Mouse (Mus musculus): ENCODE measurements around the gene Osgin1.

Osgin1 gene

DNA sequence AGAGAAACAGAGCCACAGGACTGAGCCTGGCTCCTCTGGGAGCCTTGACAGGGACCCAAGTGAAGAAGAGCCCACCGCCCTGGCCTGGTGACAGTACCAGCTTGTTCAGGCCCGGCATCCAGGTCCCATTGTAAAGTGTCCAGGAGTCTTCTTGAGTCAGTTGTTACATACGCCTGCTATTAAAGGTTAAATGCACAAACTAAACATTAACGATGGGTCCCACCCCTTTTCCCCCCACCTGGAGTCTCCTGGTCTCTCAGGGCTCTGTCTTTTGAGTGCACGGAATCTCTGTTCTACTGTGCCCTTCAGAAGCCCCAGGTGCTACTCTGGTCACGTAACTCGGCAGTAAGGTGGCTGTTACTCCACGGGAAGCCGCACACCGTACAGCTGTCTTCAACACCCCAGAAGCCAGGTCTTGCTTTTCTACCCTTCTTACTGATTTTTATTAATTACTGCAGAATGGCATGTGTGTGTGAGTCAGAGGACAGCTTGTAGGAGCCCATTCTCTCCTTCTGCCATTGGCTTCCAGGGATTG lies 9.7 kb upstream of the Osgin1 start:
- DNase-seq: no peak

DNA sequence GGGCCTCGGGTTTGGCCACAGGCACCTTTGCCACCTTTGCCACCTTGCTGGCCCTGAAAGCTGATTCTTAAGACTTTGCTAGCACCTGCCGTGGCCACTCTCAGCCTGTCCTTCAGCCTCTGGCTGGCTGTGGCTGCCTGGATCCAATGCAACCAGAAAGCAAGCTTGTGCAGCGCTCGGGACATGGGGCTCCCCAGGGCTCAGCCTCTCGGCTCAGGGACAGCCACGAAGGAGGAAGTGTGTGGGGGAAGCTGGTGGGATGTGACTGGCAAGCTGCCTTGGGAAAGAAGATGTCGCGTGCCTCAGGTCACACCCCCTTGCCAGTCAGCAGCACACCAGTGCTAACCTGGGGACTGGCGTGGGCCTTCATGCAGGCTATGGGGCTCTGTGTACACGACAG lies 9.2 kb upstream of the Osgin1 start:
- no peak for DNase-seq

- DNase-seq: no peak
These were observed 8.4 kb upstream of the Osgin1 start for GRCm38 (mm10) chr8:119425533-119425932.

- no peak for DNase-seq
These were observed 7.7 kb upstream of the Osgin1 start for GRCm38 (mm10) chr8:119426069-119426735.

DNA sequence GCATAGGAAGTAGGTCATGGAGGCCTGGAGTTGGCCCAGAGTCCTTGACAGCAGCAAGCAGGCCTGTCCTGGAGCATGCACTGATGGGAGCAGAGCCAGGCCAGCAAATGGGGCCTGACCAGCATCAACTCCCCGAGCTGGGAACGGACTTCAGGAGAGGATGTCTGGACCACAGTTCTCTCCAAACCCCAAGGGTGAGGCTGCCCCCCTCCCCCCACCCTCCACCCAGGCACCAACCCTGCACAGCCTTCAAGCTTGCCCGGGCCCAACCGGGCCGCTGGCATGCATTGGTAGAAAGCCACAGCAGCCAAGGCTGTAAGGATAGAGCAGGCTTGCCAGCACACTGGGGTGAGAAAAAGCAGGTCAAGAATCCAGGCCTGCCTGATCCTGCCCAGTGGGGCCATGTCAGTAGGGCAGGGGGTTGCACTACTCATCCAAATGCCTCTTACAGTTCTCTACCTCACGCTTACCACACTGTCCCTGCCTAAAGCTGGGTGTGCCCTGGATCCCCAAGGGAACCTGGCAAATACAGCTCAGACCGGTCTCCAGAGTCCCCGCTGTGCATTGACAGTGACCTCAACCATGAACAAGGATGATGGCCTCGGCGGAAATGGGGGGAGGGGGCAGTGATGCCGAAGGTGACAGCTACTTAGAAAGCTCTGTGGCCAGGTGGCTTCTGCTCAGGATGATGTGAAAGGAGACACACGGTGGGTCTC lies 6.1 kb upstream of the Osgin1 start:
- no peak for DNase-seq

DNA sequence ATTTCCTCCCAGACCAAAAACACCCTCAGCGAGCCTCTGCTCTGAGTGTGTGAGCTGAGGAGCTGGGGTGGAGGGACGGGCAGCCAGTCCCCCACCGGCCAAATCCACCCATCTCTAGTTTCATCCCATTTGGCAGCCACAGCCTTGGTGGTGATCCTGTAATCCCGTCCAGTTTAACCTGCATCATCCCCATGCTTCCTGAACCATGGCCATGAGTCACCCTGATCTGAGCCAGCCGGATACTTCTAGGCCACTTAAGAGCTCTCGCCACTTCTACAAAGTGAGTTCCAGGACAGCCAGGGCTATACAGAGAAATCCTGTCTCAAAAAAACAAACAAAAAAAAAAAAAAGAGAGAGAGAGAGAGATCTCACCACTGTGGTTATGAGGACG lies 5.6 kb upstream of the Osgin1 start:
- DNase-seq: no peak

- DNase-seq: no peak
These were observed 5.1 kb upstream of the Osgin1 start for GRCm38 (mm10) chr8:119428766-119429327.

DNA sequence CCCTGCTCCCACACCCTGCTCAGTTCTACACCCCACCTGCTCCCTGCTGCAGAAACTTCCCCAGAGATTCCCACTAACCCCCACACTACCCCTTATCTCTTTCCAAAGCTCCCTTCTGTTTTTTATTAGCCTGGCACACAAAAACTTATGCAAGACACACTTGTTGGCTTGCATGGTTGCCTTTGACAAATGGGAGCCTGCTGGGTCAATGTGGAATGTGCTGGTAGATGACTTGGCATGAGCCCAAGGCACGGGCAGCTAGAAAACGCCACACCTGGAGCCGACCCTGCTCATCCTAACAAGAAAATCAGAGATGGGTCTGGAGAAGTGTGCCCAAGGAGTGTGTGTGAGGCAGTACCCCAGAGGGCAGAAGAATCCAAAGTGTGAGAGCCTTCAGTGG lies 4.4 kb upstream of the Osgin1 start:
- no peak for DNase-seq

GRCm38 (mm10) chr8:119430250-119430649 lies 3.7 kb upstream of the Osgin1 start:
- no peak for DNase-seq

DNA sequence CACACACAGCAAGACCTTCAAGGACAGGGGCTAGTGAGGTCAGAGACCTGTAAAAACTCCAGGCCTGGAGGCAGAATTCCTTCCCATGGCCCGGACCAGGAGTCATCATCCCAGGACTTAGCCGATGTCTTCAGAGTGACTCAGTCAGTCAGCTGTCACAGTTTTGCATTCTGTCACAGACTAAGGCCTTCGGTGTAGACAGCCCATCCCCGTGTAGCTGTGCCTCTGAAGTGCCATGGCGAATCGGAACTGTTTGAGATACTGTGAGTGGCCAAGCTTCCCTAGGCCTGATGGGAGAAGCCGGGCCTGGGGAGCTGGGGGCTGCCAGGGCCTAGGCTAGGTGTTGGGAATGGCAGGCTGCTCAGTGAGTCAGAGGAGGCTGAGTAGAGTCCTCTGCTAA lies 3.2 kb upstream of the Osgin1 start:
- DNase-seq: no peak

DNA sequence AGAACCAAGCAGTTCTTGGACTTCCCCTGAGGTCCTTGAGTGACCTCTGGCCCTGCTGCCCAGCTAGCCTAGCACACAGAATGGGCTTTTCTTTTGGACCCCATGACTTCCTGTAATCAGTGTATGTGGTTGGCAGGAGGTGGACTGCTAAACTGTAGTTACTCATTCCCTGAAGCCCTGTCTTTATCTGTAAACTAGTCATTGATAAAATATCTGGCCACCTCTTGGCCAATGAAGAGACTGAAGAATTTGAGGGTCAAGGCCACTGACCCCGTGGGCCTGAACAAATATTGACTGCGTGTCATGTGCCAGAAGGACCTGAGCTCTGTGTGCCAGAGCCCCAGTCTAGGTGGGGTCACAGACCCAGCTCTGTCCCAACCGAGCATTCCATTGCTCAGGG lies 1.6 kb upstream of the Osgin1 start:
- no peak for DNase-seq

- no peak for DNase-seq
These were observed 645 bp downstream of the Osgin1 start for GRCm38 (mm10) chr8:119434569-119434968.

GRCm38 (mm10) chr8:119435527-119435926 lies 1.6 kb downstream of the Osgin1 start:
- DNase-seq: no peak

- no peak for DNase-seq
These were observed 2.4 kb downstream of the Osgin1 start for GRCm38 (mm10) chr8:119436331-119436730.

GRCm38 (mm10) chr8:119436933-119437332 lies 3.0 kb downstream of the Osgin1 start:
- DNase-seq: no peak

- no peak for DNase-seq
These were observed 3.6 kb downstream of the Osgin1 start for GRCm38 (mm10) chr8:119437506-119437905.

- DNase-seq: no peak
These were observed 5.0 kb downstream of the Osgin1 start for GRCm38 (mm10) chr8:119438876-119439275.

DNA sequence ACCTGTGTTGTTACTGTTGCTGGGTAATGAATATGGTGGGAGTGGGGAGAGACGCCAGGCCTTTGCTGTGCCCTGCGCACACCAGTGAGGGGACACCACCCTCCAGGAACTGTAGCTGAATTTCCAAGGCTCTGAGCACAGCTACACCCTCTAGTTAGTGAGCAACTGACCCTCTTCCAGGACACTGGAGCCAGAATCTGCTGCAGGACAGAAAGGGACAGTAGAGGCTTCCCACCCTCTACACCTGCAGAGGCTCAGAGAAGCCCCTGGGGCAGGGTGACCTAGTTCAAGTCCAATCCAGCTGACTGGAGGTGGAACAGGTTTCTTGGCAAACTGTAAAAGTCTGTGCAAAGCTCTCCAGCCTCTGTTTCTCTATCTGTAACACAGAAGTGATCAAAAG lies 5.5 kb downstream of the Osgin1 start:
- no peak for DNase-seq

GRCm38 (mm10) chr8:119439893-119440249 lies 5.9 kb downstream of the Osgin1 start:
- no peak for DNase-seq

DNA sequence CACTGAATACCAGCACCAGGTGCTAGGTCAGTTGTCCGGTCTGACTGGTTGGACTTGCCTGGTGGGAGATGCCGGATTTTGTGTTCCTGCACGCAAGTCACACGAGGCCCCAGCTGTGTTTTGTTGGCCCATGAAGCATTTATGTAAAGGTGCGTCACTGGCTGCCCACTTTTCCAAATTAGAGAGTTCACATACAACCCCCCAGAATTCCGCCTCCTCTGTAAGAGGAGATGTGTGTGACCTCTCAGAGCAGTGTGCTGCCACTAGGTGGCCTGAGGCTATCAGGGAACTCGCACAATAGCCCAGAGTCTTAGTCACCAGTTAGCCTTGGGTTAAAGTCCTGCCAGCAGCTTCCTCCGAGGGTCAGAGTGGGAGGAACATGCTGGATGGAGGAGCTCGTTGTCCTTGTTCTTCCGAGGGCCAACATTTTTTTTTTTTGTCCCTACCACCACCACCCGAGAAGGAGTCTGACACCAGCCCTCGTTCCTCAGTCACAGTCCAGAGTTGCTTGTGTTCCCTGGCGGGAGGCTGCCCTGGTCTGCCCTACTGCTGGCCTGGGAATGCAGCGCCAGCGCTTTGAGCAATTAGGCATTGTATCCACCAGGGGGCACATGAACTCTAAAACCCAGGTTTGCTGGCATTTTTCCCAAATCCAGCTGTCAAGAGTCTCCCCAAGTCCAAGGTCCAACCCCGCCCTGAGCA lies 6.5 kb downstream of the Osgin1 start:
- peak; percentile 63 for DNase-seq

DNA sequence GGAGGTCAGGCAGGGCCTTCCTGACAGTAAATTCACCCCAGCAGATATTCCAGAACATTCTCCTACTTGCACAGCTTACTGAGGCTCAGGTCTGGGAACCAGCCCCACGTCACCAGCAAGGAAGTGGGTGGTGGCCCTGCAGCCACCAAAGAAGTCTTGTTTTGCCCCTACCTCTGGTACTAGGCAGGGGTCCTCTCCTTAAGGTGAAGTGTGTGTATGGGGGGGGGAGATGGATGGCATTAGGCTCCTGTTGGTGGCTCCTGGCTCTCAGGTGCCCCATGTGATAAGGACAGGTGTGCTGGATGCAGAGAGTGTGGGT lies 7.0 kb downstream of the Osgin1 start:
- DNase-seq: no peak

DNA sequence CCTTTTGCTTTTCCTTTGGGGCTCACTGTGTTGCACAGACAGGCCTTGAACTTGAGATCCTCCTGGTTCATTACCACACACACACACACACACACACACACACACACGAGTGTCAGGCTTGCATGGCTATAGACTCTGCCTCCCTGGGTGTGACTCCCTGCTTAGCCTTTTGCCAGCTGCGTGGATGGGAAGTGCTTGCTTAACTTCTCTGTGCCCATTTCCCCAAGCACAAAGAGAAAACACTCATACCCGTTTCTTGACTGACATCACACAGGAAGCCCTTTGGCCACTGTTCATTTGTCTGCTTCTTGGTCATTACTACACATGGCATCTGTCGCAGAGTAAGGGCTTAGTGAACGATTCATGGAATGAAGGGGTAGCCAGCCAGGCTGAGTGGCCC lies 8.1 kb downstream of the Osgin1 start:
- no peak for DNase-seq

DNA sequence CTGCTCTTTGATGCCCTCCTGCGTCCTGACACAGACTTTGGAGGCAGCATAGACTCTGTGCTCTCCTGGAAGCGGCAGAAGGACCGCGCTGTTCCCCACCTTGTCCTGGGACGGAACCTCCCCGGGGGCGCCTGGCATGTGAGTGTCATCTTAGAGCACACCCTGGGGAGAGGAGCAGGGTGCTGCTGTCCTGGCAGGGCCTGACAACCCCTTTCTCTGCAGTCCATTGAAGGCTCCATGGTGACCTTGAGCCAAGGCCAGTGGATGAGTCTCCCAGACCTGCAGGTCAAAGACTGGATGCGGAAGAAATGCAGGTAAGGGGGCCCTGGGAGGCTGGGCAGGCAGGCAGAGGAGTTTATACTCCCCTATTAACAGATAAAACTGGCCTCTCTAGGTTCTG lies 9.0 kb downstream of the Osgin1 start:
- no peak for DNase-seq

All from right cerebral cortex, adult 18-20 months (tissue).